Mouse (Mus musculus) stomach, postnatal 0 days (tissue): ENCODE results near the gene Sim2.

ENCODE experiments used
- CTCF ChIP-seq: IDR thresholded peaks from 2 replicates; pipeline ENCODE4 v1.5.1; 2016; ENCODE audit warnings: antibody characterized with exemption, low read depth, mild to moderate bottlenecking, moderate library complexity
- EP300 ChIP-seq: optimal IDR thresholded peaks from 2 replicates; pipeline ENCODE3; 2016; ENCODE audit warnings: antibody characterized with exemption

- TF ChIP-seq CTCF (no peak), EP300 (no peak)
Observed at GRCm38 (mm10) chr16:94087570-94088225, 3.0 kb downstream of the Sim2 start.
